Mouse (Mus musculus): Measurements from ENCODE around the gene Opa1.

Gene Opa1

GRCm38 (mm10) chr16:29687987-29688885, 109.1 kb downstream of the Opa1 start:
- no peak for DNase-seq (ENCODE audit: extremely low spot score, low read depth, low spot score)

- no peak for DNase-seq (ENCODE audit: extremely low spot score, low read depth, low spot score)
These were observed 110.2 kb downstream of the Opa1 start for GRCm38 (mm10) chr16:29689187-29689819.

- no peak for DNase-seq (ENCODE audit: extremely low spot score, low read depth, low spot score)
These were observed 114.0 kb downstream of the Opa1 start for GRCm38 (mm10) chr16:29693025-29693682.

GRCm38 (mm10) chr16:29693791-29694419, 114.8 kb downstream of the Opa1 start:
- DNase-seq (ENCODE audit: extremely low spot score, low read depth, low spot score) = no peak

GRCm38 (mm10) chr16:29694420-29694959, 115.4 kb downstream of the Opa1 start:
- DNase-seq (ENCODE audit: extremely low spot score, low read depth, low spot score) = no peak

Measured in hindlimb bud, embryonic 11.5 days (tissue).